Mouse (Mus musculus) heart, adult 2 months (tissue): ENCODE results near the gene Nmur1.

Experiments
- CTCF ChIP-seq: fragments of 200-600 bp; IDR thresholded peaks from 2 replicates; pipeline ENCODE4 v1.8.1; 2022; ENCODE audit warnings: antibody characterized with exemption, mild to moderate bottlenecking, moderate library complexity
- POLR2A ChIP-seq: fragments of 200-500 bp; IDR thresholded peaks from 2 replicates; pipeline ENCODE4 v1.6.1; 2011; ENCODE audit warnings: mild to moderate bottlenecking, low read depth, low read length, control low read depth; ENCODE audit not compliant: insufficient read depth

GRCm38 (mm10) chr1:86415144-86415543 is 10.9 kb downstream of the Nmur1 start:
- TF ChIP-seq CTCF (no peak), POLR2A (no peak)
